Mouse (Mus musculus): ENCODE results near the gene Zc2hc1c.
"Not testable (repeated sequence)": the region's sequence is repeated elsewhere in the genome, so short reads cannot be mapped to it uniquely, and the experiment has no call there.

The Zc2hc1c gene

DNA sequence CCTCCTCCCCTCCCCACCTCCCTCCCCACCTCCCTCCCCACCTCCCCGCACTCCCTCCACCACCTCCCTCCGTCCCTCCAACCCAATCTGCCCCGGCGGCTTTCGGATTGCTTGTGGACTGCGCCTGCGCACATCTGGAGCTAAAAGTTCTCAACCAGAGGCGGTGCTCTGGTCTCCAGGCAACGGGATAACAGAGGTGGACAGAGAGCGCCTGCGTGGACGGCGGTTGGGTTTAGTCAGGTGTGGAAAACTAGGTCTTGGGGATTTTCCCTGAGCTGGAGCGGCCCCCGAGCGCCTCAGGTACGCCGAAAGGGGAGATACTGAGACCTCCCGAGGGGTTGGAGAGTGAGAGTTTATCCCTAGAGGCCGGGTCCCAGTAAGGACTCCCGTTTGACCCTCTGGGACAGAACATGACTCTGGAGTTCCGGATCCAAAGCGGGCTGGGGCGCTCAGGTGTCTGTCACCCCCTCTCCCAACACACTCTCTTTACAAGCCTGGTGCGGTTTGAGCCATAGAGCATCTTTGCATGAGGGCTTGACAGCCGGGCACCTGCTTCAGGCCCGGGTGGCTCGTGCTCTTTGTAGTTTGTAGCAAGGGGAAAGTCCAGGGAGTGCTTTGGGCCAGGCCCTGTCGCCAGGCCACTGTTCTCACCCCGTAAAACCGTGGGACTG is at the start of gene Zc2hc1c:
Zc2hc1c (plus strand) TSS at position 106 of the 671 bp plus-strand sequence.
- peak; percentile 93 to 96 for DNase-seq

DNA sequence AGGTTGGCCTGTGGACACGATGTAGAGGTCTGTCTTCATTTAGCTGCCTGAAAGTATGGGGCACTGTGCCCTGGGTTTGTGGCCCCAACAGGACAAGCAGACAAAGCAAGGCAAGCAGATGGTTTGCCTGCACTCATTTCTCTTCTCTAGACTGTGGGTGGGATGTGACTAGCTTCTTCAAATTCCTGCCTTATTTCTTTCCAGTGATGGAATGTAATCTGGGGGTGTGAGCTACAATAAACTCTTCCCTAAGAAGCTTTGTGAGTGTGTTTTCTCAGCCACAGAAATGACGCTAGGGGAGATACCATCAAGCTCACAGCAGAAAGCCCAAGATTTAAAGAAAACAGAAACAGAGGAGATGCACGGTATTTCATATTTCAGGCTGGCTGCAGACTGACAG is 36.3 kb upstream of the Zc2hc1c start:
- no peak for DNase-seq

DNA sequence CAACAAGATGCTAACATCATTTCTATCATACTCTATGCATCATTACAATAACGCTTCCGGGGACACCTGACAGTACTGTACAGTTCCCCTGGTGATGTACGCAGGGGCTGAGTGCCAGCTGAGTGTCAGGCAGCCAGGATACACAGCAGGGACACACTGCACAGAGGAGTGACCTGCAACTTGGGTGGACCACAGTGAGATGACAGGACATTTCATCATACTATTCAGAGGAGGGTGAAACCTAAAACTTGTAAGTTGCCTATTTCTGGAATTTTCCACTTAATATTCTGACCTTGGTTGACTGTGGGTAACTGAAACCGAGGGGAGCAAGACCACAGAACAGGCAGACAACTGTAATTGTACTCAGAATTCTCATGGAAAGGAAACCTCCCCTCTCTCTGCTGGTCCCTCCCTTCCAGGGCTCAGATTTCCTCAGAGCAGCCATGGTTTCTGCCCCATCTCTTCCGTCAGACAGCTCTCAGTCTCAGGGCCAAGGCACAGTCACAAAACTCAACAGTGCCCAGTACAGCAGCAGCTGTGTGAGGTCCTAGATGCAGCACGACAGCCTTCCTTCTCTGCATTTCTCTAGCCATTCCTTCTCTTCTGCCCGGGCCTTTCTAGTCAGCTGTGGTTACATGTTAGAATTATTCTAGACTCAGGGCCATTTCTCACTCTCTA is 32.2 kb upstream of the Zc2hc1c start:
- no peak for DNase-seq

DNA sequence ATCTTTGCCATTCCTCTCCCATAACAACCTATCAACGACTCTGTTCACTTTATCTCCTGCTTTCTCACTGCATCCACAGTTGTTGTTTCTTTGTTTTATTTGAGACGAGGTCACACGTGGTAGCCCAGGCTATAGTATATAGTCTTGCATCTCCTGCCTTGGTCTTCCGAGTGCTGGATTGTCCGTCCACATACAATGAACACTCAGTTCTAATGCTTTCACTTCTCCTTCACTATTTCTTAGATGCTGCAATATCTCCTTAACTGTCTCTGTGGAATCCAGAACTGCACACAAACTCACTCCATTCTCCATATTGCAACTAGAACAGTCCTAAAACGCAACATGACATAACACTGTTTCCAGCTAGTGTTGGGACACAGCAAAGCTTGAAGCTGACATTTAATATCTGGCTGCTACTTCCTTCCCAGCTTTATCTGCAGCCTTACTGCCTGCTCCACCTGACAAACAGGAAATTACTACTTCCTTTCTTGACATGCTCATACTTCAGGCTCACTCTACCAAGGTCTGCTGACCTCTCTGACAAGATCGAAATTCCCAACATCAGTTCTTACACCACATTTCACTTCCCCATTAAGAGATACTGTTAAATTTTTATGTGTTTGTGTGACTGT is 31.3 kb upstream of the Zc2hc1c start:
- DNase-seq, result no peak

DNA sequence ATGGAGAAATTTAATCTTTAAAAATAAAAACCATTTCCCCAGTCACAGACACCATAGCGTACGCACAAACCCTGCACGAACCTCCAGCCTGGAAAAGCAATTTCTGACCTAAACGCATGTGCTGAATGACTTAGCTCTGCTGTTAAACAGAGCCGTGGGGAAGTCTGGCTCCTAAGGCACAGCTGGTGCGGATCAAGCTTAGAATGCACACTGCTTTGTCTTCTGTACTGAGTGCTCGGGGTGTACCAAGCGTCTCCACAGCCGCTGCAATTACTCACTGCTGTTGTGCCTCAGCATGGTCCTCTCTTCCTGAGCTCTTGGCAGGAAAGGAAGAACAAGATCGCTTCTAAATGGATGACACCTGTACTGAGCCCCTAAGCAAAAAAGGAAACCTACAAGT is 25.9 kb upstream of the Zc2hc1c start:
- peak; percentile 57 to 67 for DNase-seq

DNA sequence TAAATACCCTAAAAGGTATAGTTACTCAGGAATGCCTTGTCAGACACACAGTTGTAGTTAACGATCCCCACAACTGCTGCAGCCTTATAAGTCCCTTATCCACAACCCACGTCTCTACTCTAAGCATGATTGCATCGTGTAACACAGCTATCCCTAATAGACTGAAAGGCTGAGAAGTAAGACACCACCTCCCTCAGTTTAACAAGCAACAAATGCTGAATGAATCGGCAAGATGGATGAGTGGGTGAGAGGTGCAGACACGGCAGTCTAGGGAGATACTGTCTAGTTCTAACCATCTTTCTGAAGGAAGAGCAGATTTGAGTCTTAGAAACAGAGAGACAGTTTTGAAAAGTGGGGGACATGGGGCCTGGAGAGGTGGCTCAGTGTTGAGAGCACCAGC is 25.2 kb upstream of the Zc2hc1c start:
- DNase-seq, result no peak

DNA sequence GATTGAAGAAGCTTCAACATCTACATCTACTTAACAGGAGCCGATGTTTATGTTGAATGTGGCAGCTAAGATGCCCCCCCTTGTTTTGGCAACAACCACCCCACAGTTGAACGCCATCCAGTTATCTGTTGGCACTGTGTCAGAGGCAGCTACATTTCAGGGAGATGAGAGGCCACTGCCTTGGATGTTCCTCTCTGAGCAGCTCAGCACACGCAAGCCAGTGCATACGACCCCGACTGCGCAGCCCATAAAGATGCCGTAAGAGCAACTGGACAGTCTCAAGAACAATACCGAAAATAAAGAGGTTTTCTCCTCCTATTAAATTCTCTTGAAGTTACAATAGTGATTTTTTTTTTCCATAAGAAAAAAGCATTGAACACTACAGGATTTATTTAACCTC is 23.9 kb upstream of the Zc2hc1c start:
- peak; percentile 24 to 30 for DNase-seq

DNA sequence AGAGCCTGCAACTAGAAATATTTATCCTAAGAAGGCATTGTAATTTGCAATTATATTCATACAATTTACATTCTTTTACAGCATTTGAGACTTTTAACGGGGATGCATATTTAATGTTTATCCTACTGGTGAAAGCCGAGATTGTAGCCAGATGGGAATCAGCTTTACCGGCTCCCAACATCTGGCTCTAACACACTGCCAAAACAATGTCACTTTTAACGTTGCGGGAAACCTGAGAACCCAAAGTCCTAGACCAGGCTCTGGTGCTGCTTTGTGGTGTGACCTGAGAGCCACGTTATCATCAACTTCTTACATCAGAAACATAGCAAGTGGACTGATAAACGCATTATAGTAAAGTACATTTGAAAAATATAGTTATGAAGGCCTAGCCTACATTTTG is 23.5 kb upstream of the Zc2hc1c start:
- DNase-seq, result no peak

DNA sequence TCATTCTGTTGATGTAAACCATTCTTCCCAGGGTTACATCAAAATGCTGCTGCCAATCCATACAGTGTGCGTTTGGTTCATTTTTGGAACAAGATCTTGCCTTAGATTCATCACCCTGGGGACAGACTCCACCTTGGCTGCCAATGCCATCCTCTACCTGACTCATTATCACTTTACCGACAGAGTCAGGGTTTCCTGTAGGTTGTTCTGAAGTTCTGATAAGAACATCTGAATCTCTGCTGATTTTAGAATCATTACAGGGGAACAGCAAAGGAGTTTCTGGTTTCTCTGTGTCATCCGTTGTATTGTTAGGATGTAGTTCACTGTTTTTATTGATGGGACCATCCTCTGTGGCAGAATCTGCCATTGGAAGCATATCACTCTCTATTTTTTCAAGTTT is 22.1 kb upstream of the Zc2hc1c start:
- no peak for DNase-seq

DNA sequence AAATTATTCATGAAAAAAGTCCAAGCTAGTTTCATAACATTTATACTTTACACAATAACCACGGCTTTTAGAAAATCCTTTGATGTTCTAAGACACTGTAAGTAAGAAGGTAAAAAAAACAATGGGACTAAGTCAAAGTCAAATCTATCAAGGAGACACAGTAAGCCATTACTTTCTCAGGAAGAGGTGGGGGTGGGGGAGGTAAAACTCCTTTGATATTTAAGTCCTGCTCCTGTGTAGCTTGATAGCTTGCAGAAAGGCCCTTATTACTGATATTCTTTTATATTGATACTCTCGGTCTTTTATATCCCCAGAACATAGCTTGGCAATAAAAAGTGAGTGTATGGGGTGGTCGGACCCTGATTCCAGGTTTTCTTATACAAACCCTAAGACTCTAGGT is 18.6 kb upstream of the Zc2hc1c start:
- no peak for DNase-seq

DNA sequence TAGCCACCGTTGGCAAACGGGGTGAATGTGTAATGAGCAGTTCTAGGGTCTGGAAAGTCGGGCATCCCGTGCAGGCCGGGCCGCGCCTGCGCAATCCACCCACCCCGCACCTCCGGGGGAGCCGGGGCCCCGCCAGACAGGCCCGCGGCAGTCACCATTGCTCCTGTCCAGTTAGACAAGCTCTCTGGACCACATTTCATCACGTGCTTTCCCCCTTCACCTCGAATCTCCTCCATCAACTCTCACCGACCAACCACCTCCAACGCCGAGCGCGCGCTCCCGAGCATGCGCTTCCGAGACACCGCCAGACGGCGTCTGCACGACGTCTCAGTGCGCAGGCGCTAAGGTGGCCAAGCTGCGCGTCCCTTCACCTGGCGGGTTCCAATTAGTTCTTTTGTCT is 18.1 kb upstream of the Zc2hc1c start, which contains the start of gene Mlh3:
Mlh3 (minus strand) TSS at position 281 of the 400 bp plus-strand sequence.
- DNase-seq, result peak; percentile 88 to 93

DNA sequence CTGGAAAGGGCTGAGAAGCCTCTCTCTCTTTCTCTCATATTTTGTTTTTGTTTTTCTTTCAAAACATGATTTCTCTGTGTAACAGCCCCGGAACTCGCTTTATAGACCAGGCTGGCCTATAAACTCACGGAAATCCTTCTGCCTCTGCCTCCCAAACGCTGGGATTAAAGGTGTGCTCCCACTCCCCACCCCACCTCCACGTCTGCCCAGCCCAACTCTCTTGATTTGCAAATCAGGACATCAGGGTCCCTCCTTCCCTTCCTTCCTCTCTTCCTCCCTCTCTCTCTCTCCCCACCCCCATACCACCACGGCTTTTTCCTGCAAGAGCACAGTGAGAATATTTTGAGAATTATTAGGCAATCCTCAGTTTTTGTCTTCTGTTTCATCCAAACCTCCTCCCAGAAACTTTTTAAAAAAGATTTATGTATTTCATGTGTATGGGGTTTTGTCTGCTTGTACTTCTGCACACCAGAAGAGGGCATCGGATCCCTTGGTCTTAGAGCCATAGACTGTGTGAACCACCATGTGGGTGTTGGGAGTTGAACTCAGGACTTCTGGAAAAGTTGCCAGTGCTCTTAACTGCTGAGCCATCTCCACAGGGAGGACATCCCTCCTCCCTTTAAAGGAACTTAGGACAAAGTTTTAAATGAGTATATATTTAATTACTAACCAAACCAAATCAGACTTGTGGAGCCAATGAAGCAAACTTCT is 17.1 kb upstream of the Zc2hc1c start:
- no peak for DNase-seq

DNA sequence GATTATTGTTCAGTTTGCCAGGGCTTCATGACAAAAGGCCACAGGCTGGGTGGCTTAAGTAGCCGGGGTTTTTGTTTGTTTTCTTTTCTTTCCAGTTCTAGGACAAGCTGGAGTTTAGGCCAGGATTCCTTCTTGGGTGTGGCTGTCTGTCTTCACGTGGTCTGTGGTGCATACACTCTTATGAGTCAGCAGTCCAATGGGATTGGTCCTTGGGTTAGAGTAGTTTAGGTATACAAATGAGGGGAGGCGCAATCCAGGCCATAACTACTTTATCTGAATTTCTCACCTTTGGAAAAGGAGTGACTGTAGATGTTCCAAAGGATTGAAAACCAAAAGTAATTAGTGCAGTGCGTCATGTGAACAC is 16.6 kb upstream of the Zc2hc1c start:
- DNase-seq, result no peak

DNA sequence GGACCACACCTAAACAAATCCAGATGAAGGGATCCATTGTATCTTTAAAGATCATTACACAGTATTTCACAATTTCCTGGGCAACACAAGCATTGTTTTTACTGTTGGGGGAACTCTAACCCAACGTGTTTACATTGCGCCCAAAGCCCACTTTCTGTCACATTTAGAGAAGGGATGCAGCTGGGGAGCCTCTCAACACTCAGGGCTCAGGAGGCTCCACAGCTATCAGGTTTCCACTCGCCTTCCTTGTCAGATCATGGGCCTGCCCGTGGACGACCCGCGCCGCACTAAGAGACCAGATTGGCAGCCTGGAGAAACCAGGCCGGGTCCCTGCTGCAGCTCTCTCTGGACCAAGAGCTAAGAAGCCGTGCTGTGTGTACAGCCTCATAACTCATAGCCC is 14.9 kb upstream of the Zc2hc1c start:
- DNase-seq, result peak; percentile 52 to 56

DNA sequence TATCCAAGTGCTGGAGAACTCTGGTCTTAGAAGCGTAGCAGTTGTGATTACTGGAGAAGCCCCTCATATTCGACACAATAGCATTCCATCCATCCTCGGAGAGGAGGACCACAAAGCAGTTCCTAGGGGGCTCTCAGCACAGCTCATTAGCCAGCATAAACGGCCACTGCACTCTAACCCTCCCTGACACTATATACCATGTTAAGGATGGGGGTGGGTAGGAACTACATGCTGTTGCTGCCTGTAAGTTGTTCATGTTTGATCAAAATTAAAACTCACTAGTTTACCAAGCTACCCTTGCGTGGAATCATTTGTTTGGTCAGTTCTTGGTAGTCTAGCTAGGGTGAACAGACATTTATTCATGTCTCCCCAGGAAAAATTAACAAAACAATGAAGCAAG is 12.1 kb upstream of the Zc2hc1c start:
- DNase-seq, result no peak

DNA sequence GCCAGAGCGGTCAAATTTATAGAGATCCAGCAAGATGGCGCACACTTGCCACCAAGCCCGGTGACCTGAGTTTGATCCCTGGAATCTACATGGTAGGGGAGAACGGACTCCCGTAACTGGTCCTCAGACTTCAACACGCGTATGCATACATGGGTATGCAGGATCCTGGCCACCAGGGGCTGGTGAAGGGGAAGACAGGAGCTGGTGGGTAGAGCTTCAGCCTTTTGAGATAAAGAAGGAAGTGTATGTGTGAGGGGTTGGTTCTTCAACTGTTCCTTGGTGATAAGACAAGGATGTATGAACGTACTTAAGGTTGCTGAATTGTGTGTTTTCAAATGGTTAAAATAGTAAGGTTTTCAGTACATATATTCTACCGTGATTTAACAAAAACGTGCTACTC is 9.5 kb upstream of the Zc2hc1c start:
- DNase-seq, result no peak

DNA sequence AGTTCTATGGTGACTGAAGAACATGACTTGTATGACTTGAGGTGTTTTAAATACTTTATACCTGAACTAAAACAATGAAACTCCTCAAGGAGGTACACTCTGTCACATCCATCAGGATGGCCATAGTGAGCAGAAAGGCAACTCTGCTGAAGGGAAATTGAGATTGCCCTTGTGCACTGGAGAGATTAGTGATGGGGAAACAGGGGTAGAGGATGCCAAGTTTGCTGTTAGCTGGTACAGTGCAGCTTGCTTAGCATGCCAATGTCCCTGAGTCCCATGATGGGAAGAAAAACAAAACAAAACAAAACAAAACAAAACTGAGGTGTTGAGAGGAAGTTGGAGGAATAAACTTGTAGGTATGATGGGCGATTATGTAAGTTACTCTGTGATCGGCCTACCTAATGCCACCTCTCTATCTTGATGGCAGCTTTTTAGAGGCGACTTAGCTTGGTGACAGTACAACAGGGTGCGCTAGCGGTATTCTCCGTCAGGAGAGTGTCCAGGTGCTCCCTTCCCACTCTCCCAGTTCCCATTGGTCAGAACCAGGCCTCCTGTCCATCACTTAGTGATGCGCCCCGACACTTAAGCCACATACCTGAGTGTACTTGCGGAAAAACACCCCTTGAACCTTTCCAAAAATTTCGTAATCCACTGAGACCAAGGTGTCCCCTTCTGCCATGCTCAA is 8.9 kb upstream of the Zc2hc1c start:
- DNase-seq, result no peak

DNA sequence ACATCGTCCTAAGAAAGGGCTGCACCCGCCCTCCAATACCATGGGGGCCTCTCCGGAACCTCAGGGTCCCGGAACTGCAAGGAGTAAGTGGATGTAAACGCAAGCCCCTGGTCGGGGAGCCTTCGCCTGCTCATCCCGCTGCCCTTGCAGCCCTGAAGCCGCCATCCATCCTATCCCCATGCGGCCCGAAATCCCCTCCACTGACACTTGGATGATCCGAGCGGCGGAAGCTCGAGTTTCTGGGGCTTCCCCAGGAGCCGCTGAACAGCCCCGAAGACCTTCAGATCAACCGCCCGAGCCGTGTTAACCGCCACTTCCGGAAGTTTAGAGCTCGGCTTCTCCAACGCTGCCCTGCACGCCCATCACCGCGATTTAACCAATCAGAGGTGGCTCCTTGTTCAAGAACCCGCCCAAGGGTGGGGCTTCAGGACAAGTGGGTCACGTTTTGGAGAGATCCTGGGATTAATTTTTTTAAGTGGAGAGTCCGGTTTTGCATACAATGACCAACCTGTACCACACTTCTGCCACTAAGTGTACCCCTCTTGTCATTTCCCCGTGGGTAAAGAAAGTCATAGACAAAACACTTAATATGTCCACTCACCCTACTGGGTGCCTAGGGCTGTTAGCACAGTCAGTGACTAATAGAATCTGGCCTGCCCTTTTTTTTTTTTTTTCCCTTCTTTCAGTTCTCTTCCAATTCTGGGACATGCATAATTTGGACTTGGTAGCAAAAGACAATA is 8.1 kb upstream of the Zc2hc1c start:
- peak; percentile 97 to 98 for DNase-seq

DNA sequence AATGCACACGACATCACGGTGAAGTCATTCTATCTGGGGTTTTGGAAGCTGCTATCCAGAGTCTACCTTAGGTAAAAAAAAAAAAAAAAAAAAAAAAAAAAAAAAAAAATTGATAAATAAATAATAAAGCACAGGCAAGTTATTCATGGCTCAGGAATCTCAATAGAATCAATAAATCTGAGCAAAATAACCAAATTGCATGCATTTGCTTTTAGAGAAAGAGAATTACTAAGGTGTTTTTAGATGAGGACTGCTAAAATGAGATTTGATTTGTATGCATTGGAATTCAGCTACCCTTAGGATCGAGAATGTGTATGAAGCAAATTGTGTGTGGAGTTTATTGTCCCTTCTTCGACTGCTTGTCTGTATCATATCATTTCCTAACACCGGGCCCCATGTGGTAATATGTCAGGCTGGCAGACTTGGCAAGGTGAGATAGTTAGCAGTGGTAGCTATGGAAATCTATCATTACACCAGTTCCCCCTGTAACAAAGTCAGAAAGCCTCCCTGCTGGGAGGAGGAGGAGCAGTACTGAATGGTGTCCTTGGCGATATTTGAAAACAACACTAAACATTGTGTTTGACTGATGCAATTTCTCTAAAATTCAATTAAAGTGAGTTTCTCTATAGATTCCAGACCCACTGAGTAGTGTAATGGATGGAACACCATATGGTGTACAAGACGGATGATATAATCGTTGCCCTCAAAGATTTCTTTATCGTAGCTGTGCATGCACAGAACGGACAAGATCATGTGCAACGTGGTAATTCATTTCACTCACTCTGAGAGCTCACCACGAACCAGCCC is 7.3 kb upstream of the Zc2hc1c start:
- no peak for DNase-seq

DNA sequence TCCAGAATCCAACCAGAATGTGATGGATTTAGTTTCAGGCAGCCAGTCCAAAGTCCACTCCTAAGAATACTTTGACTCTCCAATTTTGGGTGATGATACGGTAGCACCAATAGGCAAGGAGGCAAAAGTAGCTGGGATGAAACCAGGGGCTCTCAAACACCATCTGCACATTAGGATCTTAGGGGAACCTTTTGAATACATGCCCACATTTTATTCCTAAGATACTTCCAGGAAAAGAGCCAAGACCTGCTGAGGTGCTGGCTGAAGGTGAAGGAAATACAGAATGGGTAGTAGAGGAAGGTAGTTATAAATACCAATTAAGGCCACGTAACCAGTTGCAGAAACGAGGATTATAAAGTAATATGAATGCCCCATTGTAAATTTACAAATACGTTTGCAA is 6.6 kb upstream of the Zc2hc1c start:
- DNase-seq, result not testable (repeated sequence)

DNA sequence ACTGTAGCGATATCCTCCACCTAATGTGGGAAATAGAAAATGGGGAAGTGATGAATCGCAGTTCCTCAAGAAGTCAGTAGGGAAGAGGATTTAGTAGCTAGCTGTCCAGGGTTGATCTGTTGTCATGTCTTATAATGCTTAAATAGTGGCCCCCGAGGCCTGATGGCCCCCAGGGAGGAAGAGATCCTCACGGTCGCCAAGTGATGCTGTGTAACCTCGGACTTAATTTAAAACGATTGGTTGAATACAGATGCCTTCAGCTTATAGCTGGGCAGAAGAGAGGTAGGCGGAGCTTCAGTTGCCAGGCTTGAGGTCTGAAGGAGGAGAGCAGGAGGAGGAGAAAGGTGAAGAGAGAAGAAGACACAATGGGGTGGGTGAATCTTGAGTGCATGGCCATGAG is 4.1 kb upstream of the Zc2hc1c start:
- DNase-seq, result no peak

Measured in kidney, postnatal 4 days (tissue).